Mouse (Mus musculus) brain, embryonic 14.5 days (tissue): ENCODE results near the gene Ccnt1.

ENCODE experiments used
- CTCF ChIP-seq: fragments of 200-500 bp; IDR thresholded peaks from 2 replicates; pipeline ENCODE4 v1.5.1; 2012; ENCODE audit warnings: inconsistent platforms, mild to moderate bottlenecking, moderate library complexity, borderline replicate concordance; ENCODE audit not compliant: insufficient read depth, insufficient read length; ENCODE audit errors: extremely low read depth
- POLR2A ChIP-seq: fragments of 200-500 bp; IDR thresholded peaks from 2 replicates; pipeline ENCODE4 v1.6.1; 2012; ENCODE audit warnings: mild to moderate bottlenecking, inconsistent platforms, borderline replicate concordance; ENCODE audit not compliant: poor library complexity, insufficient read depth, insufficient read length, severe bottlenecking; ENCODE audit errors: extremely low read depth

DNA sequence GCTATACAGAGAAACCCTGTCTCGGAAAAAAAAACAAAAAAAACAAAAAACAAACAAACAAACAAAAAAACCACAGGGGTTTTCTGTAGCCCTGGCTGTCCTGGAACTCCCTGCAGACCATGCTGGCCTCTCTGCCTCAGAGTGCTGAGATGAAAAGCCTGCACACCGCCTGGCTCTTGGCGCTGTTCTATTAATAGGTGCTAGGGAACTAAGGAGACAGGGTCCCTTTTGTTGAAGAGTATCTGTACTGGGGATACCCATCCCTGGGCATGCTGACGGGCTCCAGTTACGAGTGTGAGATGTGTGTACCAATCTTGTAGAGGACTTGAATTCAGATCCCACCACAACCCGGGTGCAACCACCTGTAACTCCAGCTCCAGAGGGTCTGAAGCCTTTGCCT lies 45.0 kb upstream of the Ccnt1 start:
- TF ChIP-seq POLR2A (no peak), CTCF (no peak)
